Mouse (Mus musculus) lung, embryonic 14.5 days (tissue): ENCODE measurements around the gene Htr2a. TPM values are rescaled to one million over a fixed set of nuclear protein-coding genes. Genes with fewer than 3 reads are reported as not detected.

ENCODE experiments used
- ATAC-seq: fragments of 200-750 bp; cut with Nextera tagmentation; 2 replicates; pipeline ENCODE4 v1.8.0; 2017; ENCODE audit warnings: mild to moderate bottlenecking, moderate TSS enrichment, moderate library complexity; ENCODE audit not compliant: insufficient read depth
- DNase-seq: peaks from one replicate; pipeline ENCODE4 v3.0.0-alpha.2; 2015
- H3K27ac ChIP-seq: fragments of 300-500 bp; sonication (generic); 2 replicates; pipeline ENCODE4 v1.5.1; 2014; ENCODE audit warnings: low read depth, mild to moderate bottlenecking, moderate library complexity
- H3K27me3 ChIP-seq: fragments of 300-500 bp; sonication (generic); 2 replicates; pipeline ENCODE4 v1.6.1; 2014; ENCODE audit warnings: low read length, control low read depth; ENCODE audit not compliant: insufficient read depth
- H3K36me3 ChIP-seq: fragments of 300-500 bp; sonication (generic); 2 replicates; pipeline ENCODE4 v1.6.1; 2014; ENCODE audit warnings: control low read depth; ENCODE audit not compliant: insufficient read depth
- H3K4me1 ChIP-seq: fragments of 300-500 bp; sonication (generic); 2 replicates; pipeline ENCODE4 v1.6.1; 2014; ENCODE audit warnings: antibody characterized with exemption, control low read depth; ENCODE audit not compliant: insufficient read depth
- H3K4me2 ChIP-seq: fragments of 300-500 bp; sonication (generic); 2 replicates; pipeline ENCODE4 v1.6.1; 2014; ENCODE audit warnings: mild to moderate bottlenecking
- H3K4me3 ChIP-seq: fragments of 300-500 bp; sonication (generic); 2 replicates; pipeline ENCODE4 v1.5.1; 2014; ENCODE audit warnings: low read depth, low read length
- H3K9ac ChIP-seq: fragments of 300-500 bp; sonication (generic); 2 replicates; pipeline ENCODE4 v1.6.1; 2014
- H3K9me3 ChIP-seq: fragments of 300-500 bp; sonication (generic); 2 replicates; pipeline ENCODE4 v1.6.1; 2016; ENCODE audit warnings: low read depth, low read length, control low read depth
- CTCF ChIP-seq: IDR thresholded peaks from 2 replicates; pipeline ENCODE4 v1.5.1; 2016; ENCODE audit warnings: antibody characterized with exemption, low read depth
- WGBS: fragments of 180-500 bp; shearing (Covaris S2); extraction: QIAGEN DNeasy Blood & Tissue Kit; methylation state at CpG from one replicate; pipeline ENCODE4 v1.1.7; 2014; 5-methylcytosine and 5-hydroxymethylcytosine counted together
- polyA plus RNA-seq: library from polyadenylated mRNA; unstranded; fragments of >200 nt; fragmentation: Nextera tagmentation; extraction: Ambion mirVana; gene quantifications from 2 replicates; pipeline ENCODE4 v1.2.1, GENCODE M21; 2014

Htr2a gene
- 0.74 and 0.92 TPM in 2 replicates for polyA plus RNA-seq

- DNase-seq (peak; percentile 74), ATAC-seq (peak; percentile 65)
- no peaks in the 10 kb centered on the region; the same call in 1 of the 2 replicates for H3K4me1 ChIP-seq
- 0 out of 2 replicates have a peak, but pooled peaks cover 8% of the 10 kb centered on the region for H3K27me3 ChIP-seq
- 1% methylated on average over 20 of the region's 20 CpGs for WGBS
- peak within 1 kb of the TSS; percentile 39 for H3K9ac ChIP-seq
- H3K36me3 ChIP-seq, result no peaks in the 10 kb centered on the region
- TF ChIP-seq CTCF, result peak; percentile 29; the same call in 1 of the 2 replicates
- peak within 1 kb of the TSS; percentile 72 for H3K4me2 ChIP-seq
- no peaks in the 10 kb centered on the region for H3K9me3 ChIP-seq
- peak within 1 kb of the TSS; percentile 39 for H3K4me3 ChIP-seq
- H3K27ac ChIP-seq, result no peak within 1 kb of the TSS
These were observed at the start of gene Htr2a for GRCm38 (mm10) chr14:74640819-74641381. Htr2a (plus strand) TSS chr14:74640840.

GRCm38 (mm10) chr14:74601333-74602087, 39.1 kb upstream of the Htr2a start:
- H3K9me3 ChIP-seq, result no peaks in the 10 kb centered on the region
- H3K36me3 ChIP-seq, result no peaks in the 10 kb centered on the region
- no peaks in the 10 kb centered on the region for H3K4me1 ChIP-seq
- H3K4me2 ChIP-seq, result no peak overlapping the region
- H3K9ac ChIP-seq, result no peak overlapping the region
- DNase-seq, result peak; percentile 52
- peak; percentile 88 for ATAC-seq
- 54% methylated on average over 5 of the region's 5 CpGs for WGBS
- no peak overlapping the region for H3K4me3 ChIP-seq
- TF ChIP-seq CTCF, result no peak
- H3K27ac ChIP-seq, result peak overlapping the region; percentile 88
- no peaks in the 10 kb centered on the region for H3K27me3 ChIP-seq

GRCm38 (mm10) chr14:74602543-74602942, 38.1 kb upstream of the Htr2a start:
- ATAC-seq, result peak; percentile 61; the same call in 1 of the 2 replicates
- Histone ChIP-seq H3K4me3 (no peak overlapping the region), H3K27ac (no peak overlapping the region), H3K4me1 (no peaks in the 10 kb centered on the region), H3K36me3 (no peaks in the 10 kb centered on the region), H3K27me3 (no peaks in the 10 kb centered on the region), H3K4me2 (no peak overlapping the region), H3K9ac (no peak overlapping the region), H3K9me3 (no peaks in the 10 kb centered on the region)
- WGBS, result 36% methylated on average over 7 of the region's 7 CpGs
- TF ChIP-seq CTCF, result peak; percentile 85
- DNase-seq, result peak; percentile 83

- DNase-seq (no peak), ATAC-seq (no peak)
- Histone ChIP-seq H3K4me2 (no peak overlapping the region), H3K4me1 (no peaks in the 10 kb centered on the region), H3K9ac (no peak overlapping the region), H3K4me3 (no peak overlapping the region), H3K9me3 (no peaks in the 10 kb centered on the region), H3K36me3 (no peaks in the 10 kb centered on the region), H3K27ac (no peak overlapping the region), H3K27me3 (no peaks in the 10 kb centered on the region)
- 78% methylated on average over 7 of the region's 7 CpGs for WGBS
- TF ChIP-seq CTCF, result no peak
These were observed 37.4 kb upstream of the Htr2a start for GRCm38 (mm10) chr14:74603131-74603766.

- no peak for TF ChIP-seq CTCF
- DNase-seq, result peak; percentile 62
- no peak overlapping the region for H3K4me2 ChIP-seq
These were observed 29.3 kb upstream of the Htr2a start for GRCm38 (mm10) chr14:74611326-74611725.

GRCm38 (mm10) chr14:74618858-74619257, 21.8 kb upstream of the Htr2a start:
- Histone ChIP-seq H3K9me3 (no peaks in the 10 kb centered on the region), H3K4me2 (no peak overlapping the region), H3K4me3 (no peak overlapping the region), H3K27me3 (no peaks in the 10 kb centered on the region), H3K4me1 (no peaks in the 10 kb centered on the region), H3K36me3 (no peaks in the 10 kb centered on the region), H3K9ac (no peak overlapping the region), H3K27ac (no peak overlapping the region)
- DNase-seq (peak; percentile 21), ATAC-seq (no peak)
- TF ChIP-seq CTCF, result peak; percentile 40; the same call in 1 of the 2 replicates
- whole genome bisulfite sequencing, result 59% methylated on average over 4 of the region's 4 CpGs

More at GRCm38 (mm10) chr14:74611326-74611725, 29.3 kb upstream of the Htr2a start:
- ATAC-seq, result no peak
- 62% methylated on average over 8 of the region's 8 CpGs for WGBS
- Histone ChIP-seq H3K9me3 (no peaks in the 10 kb centered on the region), H3K4me1 (no peaks in the 10 kb centered on the region), H3K27ac (no peak overlapping the region), H3K9ac (no peak overlapping the region), H3K4me3 (no peak overlapping the region), H3K27me3 (no peaks in the 10 kb centered on the region), H3K36me3 (no peaks in the 10 kb centered on the region)

- Histone ChIP-seq H3K9ac (no peak overlapping the region), H3K36me3 (no peaks in the 10 kb centered on the region), H3K27me3 (0 out of 2 replicates have a peak, but pooled peaks cover 7% of the 10 kb centered on the region), H3K4me1 (no peaks in the 10 kb centered on the region; the same call in 1 of the 2 replicates), H3K4me2 (no peak overlapping the region), H3K9me3 (no peaks in the 10 kb centered on the region), H3K4me3 (no peak overlapping the region), H3K27ac (no peak overlapping the region)
- 80% methylated on average over 4 of the region's 4 CpGs for WGBS
- peak; percentile 28 for DNase-seq
- peak; percentile 37; the same call in 1 of the 2 replicates for TF ChIP-seq CTCF
- ATAC-seq, result no peak
These were observed 2.6 kb upstream of the Htr2a start for GRCm38 (mm10) chr14:74638071-74638470.
